Mouse (Mus musculus) hindlimb bud, embryonic 11.5 days (tissue): ENCODE data around the gene Mical3.

Source experiments
- DNase-seq: peaks from one replicate; pipeline ENCODE4 v3.0.0-alpha.2; 2012; ENCODE audit warnings: low read depth, low spot score; ENCODE audit errors: extremely low spot score

Mical3 gene

DNA sequence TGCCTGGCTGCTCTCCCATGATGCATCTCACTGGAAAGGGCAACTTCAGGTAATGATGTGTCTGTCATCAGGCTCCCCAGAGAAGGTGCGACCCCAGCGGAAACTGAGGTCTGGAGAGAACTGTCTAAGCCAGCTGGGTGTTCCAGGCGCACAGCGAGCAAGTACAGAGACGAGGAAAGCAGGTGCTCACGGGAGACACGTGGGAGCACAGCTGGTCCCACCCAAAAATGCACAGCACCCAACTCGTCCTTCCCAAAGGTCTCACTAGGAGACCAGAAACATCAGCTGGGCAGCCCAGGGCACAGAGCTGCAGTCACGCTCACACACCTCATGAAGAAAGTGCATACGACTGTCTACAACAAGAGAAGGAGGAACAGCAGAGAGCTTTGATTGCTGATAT is 43.7 kb downstream of the Mical3 start:
- no peak for DNase-seq

DNA sequence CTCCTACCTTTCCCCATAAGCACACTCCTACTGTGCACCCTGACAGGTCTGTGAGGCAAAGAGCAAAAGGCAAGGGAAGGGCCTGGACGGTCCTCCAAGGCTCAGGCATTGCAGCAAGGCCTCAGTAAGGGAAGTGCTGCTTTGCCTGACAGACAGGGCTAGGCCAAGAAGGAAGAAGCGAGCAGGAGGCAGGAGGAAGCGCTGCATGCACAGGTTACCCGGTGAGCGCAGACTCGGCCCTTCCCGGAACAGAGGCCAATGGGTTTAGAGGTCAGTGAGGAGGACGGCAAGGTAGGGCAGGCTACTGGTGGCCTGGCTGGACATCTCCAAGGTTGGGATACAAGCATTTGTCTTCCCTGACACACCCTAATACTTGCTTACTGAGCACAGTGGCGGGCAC is 44.6 kb downstream of the Mical3 start:
- DNase-seq, result no peak

- no peak for DNase-seq
Observed at GRCm38 (mm10) chr6:121084050-121084480, 46.7 kb downstream of the Mical3 start.

- DNase-seq, result no peak
Observed at GRCm38 (mm10) chr6:121082094-121082473, 48.7 kb downstream of the Mical3 start.

- no peak for DNase-seq
Observed at GRCm38 (mm10) chr6:121081288-121082093, 49.3 kb downstream of the Mical3 start.

DNA sequence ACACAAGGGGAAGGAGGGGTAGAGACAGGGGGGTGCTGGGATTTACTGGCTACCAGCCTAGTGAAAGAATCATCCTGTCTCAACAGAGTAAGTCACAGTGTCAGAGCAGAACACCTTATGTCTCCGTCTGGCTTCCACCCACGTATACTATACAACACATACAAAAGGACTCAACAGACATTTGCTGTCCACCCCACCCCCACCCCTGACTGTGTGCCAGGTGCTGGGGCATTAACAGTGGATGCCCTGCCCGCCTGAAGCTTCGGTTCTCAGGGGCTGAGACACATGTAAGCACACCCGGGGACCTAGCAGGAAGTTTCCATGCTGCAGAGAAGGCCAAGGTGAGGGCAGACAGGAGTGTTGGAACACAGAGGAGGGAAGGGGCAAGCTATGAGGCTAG is 52.6 kb downstream of the Mical3 start:
- DNase-seq, result no peak

DNA sequence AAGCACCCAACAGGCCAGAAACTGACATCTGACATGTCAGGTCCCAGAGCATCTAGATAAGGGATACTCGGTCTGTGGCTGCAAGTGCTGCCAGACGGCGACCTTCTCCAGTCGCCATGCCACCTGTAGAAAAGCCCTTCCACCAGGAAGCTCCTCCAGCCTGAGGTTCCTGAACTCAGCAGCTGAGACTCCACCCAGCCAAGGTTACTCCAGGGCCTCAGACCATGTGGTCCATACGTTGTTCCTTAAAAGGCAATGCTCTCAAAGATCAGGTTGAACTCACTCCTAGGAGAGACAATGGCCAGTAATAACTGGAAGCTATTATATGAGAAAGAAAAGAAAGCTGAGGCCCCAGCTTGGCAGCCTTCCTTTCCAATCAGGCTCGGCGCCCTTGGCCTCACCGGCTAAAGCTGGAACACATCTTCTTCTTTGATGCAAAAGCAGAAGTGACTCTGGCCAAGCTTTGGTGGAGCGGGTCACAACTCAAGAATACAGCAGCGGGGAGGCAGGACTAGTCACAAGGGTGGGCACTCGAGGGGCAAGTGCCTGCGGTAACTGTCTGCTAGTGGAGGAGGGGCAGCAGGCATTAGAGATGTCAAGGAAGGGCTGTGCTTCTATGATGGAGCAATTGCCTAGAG is 53.8 kb downstream of the Mical3 start:
- no peak for DNase-seq

DNA sequence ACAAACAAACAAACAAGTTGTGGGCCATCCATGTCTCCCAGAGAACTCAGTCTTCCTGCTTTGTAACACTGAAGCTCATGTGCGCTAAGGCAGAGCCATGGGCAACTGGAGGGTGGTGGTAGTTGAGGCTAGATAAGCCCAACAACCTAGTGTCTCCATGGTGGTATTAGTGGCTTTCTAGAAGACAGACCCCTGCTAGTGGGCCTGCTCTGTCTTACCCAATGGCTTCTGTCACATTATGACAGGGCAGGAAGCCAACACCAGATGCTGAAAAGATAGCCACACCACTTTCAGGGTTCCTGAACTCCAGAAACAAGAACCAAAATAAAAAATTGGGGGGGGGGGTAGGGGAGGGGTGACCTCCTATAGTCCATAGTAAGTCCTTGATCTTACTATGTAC is 55.0 kb downstream of the Mical3 start:
- DNase-seq, result no peak

DNA sequence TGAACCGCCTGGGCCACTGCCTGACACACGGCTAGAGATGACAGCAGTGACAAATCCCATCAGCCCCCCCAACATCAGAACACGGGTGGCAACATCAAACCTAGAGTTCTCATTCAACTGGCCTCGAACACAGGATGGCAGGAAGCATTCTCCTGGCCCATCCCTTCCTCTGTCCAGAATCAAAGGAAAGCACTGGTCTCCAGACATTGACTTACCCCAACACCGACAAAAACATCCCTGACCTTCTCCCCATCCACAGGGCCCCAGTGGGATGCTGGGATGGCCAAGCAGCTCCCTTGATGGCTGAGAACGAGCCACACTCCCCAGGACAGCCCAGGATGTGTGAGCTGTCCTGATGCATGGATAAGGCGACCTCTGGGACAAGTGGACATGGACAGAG is 57.5 kb downstream of the Mical3 start:
- no peak for DNase-seq

- DNase-seq, result no peak
Observed at GRCm38 (mm10) chr6:121072615-121073014, 58.2 kb downstream of the Mical3 start.

- DNase-seq, result no peak
Observed at GRCm38 (mm10) chr6:121070584-121071230, 60.1 kb downstream of the Mical3 start.

- DNase-seq, result no peak
Observed at GRCm38 (mm10) chr6:121069156-121069555, 61.6 kb downstream of the Mical3 start.

- no peak for DNase-seq
Observed at GRCm38 (mm10) chr6:121068087-121068464, 62.7 kb downstream of the Mical3 start.

- DNase-seq, result no peak
Observed at GRCm38 (mm10) chr6:121067426-121068086, 63.2 kb downstream of the Mical3 start.

DNA sequence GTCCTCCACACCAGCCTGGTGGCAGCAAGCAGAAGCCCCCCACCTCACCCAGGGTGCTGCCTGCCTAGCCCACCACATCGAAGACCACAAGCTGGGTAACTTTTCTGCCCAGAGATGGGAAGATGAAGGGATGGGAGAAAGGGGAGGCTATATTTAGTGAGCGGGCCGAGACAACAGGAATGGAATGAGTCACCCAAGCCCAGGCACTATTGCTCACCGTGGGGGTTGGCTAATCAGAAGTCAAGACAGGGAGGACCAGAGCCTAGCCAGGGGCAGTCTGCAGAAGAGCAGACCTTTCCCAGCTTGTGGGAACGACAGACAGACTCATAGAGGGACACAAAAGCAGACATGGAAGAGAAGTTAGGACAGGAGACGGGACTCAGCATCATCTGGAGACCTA is 64.0 kb downstream of the Mical3 start:
- no peak for DNase-seq

DNA sequence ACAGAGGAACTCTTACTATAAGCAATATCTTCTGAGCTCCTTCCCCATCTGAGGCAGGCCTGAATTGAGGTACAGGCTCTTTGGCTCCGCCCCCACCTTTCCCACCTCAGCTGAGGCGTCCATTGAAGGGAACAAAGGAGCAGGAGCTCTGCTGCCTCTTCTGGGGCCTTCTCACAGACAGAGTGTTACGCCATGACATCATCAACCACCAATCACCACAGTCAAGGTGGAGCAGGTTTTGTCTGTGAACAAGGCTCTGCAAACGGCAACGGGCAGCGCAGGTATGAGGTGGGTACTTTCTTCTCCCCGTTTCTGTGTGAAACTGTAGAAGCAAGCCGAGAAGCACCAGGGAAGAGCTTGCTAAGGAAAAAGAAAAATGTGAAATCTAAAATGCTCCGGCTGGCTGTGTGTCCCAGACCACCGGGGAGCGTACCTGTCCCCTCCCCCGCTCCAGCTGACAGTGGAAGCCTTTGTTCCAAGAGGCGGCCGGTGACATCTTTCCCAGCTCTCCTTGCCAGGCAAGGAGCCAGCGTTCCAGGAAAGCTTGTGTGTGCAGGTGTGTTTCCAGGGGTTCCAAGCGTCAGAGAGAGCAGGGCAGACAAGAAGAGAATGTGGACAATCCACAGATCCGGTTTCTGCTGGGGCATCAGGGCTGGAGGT is 66.3 kb downstream of the Mical3 start:
- DNase-seq, result no peak

- DNase-seq, result no peak
Observed at GRCm38 (mm10) chr6:121063771-121064170, 67.0 kb downstream of the Mical3 start.

GRCm38 (mm10) chr6:121062891-121063408 is 67.8 kb downstream of the Mical3 start:
- DNase-seq, result no peak

- DNase-seq, result no peak
Observed at GRCm38 (mm10) chr6:121058039-121058438, 72.8 kb downstream of the Mical3 start.

DNA sequence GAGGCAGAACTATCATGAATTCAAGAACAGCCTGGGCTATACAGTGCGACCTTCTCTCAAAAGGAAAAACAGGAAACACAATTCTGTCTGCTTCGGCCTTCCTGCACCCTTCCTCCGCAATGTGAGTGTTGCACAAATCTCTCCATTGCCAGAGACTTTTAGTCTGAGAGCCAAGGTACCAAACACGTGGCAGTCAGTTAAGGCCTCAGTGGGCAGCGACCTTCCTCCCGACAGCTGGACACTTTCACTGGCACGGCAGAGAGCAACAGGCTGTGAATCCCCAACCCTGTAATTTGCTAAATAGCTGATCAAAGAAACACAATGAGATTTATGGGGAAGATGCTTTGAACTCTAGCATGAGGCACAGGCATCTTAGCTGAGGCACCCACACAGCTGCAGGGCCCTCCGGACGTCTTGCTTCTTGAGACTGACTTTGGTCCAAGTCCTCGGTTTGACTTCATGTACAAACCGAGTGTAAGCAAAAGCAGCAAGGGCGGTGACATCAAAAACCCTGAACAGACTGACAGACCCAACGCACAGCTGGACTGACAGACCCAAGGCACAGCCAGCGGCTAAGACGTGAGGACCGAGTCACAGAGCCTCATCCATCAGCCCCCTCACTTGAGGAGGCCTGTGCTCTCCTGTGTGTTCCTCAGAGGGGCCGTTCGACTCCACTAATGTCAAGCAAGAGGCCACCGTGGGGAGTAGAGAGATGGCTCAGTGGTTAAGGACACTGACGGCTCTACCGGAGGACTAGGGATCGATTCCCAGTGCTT is 73.4 kb downstream of the Mical3 start:
- DNase-seq, result no peak
